Mouse (Mus musculus) G1E (cell line): ENCODE measurements around the gene Smyd2.

ENCODE experiments used
- CTCF ChIP-seq: IDR thresholded peaks from 2 replicates; pipeline ENCODE4 v1.5.1; 2012; ENCODE audit warnings: low read depth, low read length, inconsistent platforms, mixed read lengths
- GATA1 ChIP-seq: IDR thresholded peaks from 2 replicates; pipeline ENCODE4 v1.6.1; 2012; ENCODE audit warnings: borderline replicate concordance, low read length, inconsistent platforms, mixed read lengths
- GATA2 ChIP-seq: IDR thresholded peaks from 2 replicates; pipeline ENCODE4 v1.6.1; 2012; ENCODE audit warnings: low read depth, low read length, inconsistent platforms, borderline replicate concordance
- POLR2AphosphoS5 ChIP-seq: IDR thresholded peaks from 2 replicates; pipeline ENCODE4 v1.6.1; 2012; ENCODE audit warnings: low read depth, low read length, inconsistent platforms; ENCODE audit not compliant: insufficient replicate concordance
- TAL1 ChIP-seq: conservative IDR thresholded peaks from 2 replicates; pipeline ENCODE4 v1.6.1; 2012; ENCODE audit warnings: low read depth, low read length, inconsistent platforms, mixed read lengths

DNA sequence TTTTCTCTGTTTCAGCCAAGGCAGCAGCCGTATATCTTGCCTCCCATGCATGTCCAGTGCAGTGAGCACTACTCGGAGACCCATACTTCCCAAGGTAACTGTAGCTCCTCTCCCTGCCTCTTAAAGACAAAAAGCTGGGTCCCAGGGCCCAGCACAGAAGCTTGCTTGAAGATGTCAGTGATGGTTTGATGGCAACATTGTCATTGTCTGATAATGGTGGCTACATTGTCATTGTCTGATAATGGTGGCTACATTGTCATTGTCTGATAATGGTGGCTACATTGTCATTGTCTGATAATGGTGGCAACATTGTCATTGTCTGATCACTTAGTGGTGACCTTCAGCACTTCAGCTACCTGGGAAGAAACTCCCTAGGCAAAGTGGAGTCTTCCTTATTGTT, 75.8 kb downstream of the Smyd2 start:
- no peak for TF ChIP-seq POLR2AphosphoS5
- TF ChIP-seq CTCF: no peak
- no peak for TF ChIP-seq GATA1
- TF ChIP-seq TAL1: no peak
- no peak for TF ChIP-seq GATA2
